Mouse (Mus musculus): Measurements from ENCODE around the gene Dlg2.

DNA sequence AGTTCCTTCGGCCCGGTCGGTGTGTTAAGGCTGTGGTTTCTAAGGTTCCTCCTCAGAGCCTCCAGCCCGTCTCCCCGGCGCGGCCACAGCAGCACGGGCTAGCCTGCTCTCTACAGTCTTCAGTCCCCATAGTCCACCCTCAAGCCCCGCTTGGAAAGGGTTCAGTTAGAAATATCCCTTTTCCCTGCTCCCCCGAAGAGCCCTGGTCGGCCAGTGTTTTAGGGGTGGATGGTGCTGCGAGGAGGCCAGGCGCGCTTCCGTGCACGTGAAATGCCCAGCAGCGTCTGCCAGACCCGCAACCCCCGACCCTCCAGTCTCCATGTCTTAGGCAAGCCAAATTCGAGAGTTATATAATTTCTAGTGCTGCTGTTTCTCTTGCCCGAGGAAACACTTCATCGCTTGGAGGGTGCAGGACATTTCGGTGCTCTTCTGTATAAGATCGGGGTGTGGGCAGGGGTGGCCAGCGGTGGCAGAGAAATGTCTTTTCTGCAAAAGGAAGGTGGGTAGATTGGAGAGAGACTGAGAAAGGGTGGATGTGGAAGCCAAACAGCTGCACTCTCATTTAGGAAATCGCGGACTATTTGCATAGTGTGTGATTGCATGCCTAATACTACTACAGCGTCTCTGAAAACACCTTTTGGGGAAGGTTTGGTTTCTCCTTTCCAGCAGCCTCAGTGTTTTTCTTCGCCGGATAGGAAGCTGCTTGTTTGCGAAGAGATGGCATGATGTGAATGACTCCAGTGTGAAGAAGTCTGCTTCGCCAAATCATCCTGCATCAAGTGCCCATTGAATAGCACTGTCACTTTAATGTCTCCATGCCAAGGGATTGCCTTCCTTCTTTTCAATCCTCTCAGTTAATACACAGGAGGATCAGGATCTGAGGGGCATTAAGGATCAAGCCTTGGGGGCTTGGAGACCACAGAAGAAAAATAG lies at the start of gene Dlg2:
- TF ChIP-seq CTCF (IDR thresholded peaks at IDR 0.05; ENCODE audit: insufficient read depth, low read length) (no peak), POLR2A (IDR thresholded peaks at IDR 0.05; ENCODE audit: borderline replicate concordance, extremely low read depth, low read depth, low read length) (no peak)
